Mouse (Mus musculus) neural tube, embryonic 10.5 days (tissue): ENCODE results near the gene Cfap221.
A peak's percentile ranks its signal among the peaks of the same experiment; 100 is the strongest.

Experiments
- DNase-seq: peaks from one replicate; pipeline ENCODE4 v3.0.0-alpha.2; 2017; ENCODE audit warnings: low spot score; ENCODE audit errors: extremely low spot score

Cfap221 gene

GRCm38 (mm10) chr1:119907206-119907748 lies 89.8 kb downstream of the Cfap221 start:
- DNase-seq, result no peak

DNA sequence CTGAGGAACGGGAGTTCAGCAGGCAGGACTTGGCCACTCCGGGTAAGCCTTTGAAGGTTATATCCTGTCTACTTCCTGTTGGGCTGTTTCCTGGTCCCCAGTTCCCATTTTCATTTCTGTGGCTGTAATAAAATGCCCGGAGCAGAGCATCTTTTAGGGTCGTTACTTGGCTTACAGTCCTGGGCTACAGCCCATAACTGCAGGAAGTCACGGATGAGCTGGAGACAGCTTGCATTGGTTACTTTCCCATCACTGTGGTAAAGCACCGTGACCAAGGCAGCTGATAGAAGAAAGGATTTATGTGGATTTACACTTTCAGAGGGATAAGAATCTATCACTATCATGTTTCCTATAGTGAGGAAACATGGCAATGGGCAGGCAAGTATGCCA lies 93.8 kb downstream of the Cfap221 start:
- no peak for DNase-seq

DNA sequence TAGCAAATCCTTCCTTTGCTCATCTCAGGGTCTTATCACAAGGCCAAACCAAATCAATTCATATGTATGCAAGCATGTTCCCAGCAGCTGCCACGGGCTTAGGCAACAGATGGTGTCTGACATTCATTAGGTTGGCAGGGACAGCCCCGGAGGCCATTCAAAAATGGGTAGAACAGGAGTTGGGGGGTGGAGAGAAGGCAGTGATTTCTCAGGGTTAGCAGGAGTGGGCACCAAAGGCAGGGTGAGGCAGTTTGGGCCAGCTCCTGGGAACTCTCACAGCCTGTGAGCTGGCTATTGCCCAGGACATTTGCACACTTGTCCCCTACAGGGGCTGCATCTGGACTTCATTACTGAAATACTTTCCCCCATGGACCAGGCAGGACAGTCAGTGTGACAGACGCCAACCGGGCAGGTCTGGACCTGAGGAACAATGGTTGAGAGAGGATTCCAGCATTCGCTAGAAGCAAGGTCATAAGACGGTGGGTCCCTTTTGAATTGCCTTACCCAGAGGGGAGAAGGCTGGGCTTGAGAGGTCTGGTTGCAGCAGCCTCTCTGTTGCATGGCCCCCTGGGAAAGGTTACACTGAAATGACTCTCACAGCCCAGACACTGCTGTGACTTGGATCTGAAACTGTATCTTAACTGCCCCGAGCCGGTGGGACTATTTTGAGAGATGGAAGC lies 94.3 kb downstream of the Cfap221 start:
- no peak for DNase-seq

GRCm38 (mm10) chr1:119899195-119900123 lies 97.6 kb downstream of the Cfap221 start:
- no peak for DNase-seq

DNA sequence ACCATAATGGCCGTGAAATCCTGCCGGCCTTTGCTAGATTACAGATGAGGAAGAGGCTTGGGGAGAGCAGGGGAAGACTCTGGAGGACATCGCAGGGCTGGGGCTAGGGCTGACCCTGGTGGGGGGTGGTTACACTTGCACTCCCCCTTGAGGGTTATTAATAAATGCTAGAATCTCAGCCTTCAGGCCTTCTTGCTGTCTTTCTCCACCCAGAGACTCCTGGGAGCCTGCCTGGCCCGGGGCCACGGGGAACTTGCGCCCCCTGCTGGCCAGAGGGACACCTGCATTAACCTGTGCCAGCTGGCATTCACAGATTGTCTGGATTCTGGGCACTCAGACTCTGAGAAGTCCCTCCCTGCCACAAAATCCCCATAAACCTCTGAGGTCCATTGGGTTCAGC lies 102.1 kb downstream of the Cfap221 start:
- DNase-seq, result peak; percentile 74

- no peak for DNase-seq
Observed at GRCm38 (mm10) chr1:119893600-119893999, 103.4 kb downstream of the Cfap221 start.

DNA sequence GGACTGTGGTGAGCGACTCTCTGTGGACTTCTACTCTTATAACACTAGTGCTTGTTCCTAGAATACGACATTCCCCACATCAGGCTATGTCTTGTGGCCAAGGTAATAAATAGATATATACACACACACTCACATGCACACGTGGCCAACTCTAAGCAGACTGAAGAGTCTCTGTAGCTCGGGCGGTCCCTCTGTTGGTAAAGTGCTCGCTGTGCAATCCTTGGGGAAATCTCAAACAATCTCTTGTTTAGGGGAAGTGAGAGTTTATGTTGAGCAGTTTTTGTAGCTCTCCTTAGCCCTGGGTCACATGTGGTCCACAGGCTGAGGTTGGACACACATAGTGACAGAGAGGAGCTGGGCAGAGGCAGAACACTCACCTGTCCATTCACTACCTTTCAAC lies 104.1 kb downstream of the Cfap221 start:
- no peak for DNase-seq

DNA sequence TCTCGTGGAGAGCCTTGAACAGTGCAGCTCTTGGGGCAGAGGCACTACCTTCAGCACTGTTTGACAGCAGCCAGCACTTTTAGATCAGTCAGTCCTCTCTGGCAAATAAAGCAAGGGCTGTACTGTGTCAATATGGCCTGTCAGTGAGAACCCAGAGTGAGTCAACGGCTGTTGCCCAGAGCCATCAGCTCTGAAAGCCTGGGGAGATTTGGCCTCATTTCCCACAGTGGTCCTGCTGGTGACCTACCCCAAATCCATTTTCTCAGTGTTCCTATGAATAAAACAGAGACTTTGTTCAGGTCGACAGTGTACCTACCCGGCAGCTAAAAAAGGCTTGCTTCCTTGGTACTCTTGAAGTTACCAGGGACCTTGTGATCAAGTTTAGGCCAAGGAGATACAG lies 105.2 kb downstream of the Cfap221 start:
- DNase-seq, result no peak

DNA sequence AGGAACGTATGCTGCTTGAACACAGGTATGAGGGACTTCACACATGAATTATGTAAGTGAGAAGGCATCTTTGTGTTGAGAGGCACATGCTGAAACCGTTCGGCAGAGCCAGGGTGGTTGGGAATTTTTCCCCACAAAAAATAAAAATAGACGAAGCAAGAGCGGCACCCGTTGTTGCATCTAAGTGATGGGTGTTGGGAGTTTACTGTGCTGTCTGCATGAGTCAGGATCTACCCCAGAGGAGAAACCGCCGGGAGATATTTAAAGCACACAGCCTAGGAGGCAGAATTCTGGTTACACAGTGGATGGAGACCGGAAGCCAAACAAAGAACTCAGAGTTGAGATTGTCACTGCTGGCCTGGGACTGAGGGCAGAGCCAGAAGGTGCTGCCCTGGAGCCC lies 105.9 kb downstream of the Cfap221 start:
- DNase-seq, result no peak

- DNase-seq, result no peak
Observed at GRCm38 (mm10) chr1:119889347-119889746, 107.7 kb downstream of the Cfap221 start.

GRCm38 (mm10) chr1:119886320-119886719 lies 110.7 kb downstream of the Cfap221 start:
- DNase-seq, result no peak

DNA sequence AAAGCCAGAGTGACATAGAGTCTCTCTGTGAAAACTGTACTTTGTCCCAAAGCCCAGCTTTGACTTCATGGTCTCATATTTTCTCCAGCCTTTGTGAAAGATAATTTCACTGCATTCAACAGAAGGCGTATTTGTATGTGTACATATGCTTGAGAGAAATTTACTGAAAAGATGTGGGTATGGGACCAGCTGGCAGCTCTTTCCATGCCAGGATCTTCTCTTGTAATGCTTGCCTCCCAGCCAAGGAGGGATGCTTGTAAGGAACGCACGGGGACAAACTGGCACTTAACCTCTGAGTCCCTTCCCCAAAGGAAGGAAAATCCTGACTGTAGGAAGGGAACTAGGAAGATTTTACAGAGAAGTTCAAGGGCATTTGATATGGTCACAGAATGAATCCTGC lies 112.8 kb downstream of the Cfap221 start:
- DNase-seq, result no peak

DNA sequence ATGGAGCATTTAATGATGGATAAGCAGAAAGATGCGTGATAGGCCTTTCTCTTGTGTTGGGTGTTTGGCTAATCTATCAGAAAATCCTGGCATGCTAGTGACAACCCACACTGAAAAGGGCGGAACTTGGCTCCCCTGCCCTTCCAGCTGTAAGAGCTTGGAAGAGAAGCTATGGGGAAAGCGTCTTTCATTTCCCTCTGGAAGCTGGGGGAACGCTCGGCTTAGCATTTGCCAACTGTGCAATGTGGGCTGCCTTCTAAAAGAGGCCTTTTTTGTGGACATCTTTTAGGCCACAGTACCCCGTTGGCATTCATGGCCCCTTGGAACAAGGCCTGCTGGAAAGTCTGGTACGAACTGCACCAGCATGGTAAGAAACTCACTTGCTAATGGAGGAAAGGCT lies 118.1 kb downstream of the Cfap221 start:
- no peak for DNase-seq

DNA sequence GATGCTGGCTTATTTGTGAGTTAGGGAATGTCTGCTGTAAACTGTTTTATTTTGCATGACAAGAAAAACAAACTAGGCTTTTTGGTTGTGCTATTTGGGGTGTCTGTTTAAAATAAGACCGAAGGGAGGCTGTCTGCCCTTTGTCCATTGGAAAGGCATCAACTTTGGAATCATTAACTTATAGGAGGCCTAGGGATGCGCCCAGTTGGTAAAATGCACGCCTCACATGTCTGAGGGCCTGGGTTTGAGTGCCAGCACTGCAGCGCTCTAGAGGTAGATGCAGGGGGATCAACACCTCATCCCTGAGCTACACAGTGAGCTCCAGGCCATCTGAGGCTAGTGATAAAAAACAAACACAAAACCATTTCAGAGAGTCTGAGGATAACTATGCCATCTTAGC lies 119.6 kb downstream of the Cfap221 start:
- no peak for DNase-seq
